Mouse (Mus musculus) G1E (cell line): ENCODE data around the gene Cldn3.

Experiments
- CTCF ChIP-seq: IDR thresholded peaks from 2 replicates; pipeline ENCODE4 v1.5.1; 2012; ENCODE audit warnings: low read depth, low read length, inconsistent platforms, mixed read lengths
- GATA1 ChIP-seq: IDR thresholded peaks from 2 replicates; pipeline ENCODE4 v1.6.1; 2012; ENCODE audit warnings: borderline replicate concordance, low read length, inconsistent platforms, mixed read lengths
- POLR2AphosphoS5 ChIP-seq: IDR thresholded peaks from 2 replicates; pipeline ENCODE4 v1.6.1; 2012; ENCODE audit warnings: low read depth, low read length, inconsistent platforms; ENCODE audit not compliant: insufficient replicate concordance
- TAL1 ChIP-seq: conservative IDR thresholded peaks from 2 replicates; pipeline ENCODE4 v1.6.1; 2012; ENCODE audit warnings: low read depth, low read length, inconsistent platforms, mixed read lengths

GRCm38 (mm10) chr5:134973526-134973925 is 12.5 kb upstream of the Cldn3 start:
- TF ChIP-seq CTCF (no peak), POLR2AphosphoS5 (no peak), TAL1 (no peak), GATA1 (no peak)
